Mouse (Mus musculus): ENCODE results near the gene Tedc1. TPM values are rescaled to one million over a fixed set of nuclear protein-coding genes. Genes with fewer than 3 reads are reported as not detected.

The Tedc1 gene
- polyA plus RNA-seq, 1 experiment: 7.6 TPM

- Histone ChIP-seq H3K4me3 (replicated peaks) (no peak overlapping the region), H3K27me3 (replicated peaks) (peaks cover 83% of the 10 kb centered on the region), H3K9me3 (no peaks in the 10 kb centered on the region), H3K36me3 (replicated peaks; ENCODE audit: low read length) (no peaks in the 10 kb centered on the region), H3K4me1 (peaks cover 82% of the 10 kb centered on the region)
- no peak for TF ChIP-seq FLI1 (IDR thresholded peaks at IDR 0.05; ENCODE audit: low read length)
These were observed 10.6 kb upstream of the Tedc1 start for GRCm38 (mm10) chr12:113145591-113145990.

GRCm38 (mm10) chr12:113146112-113147057, 9.8 kb upstream of the Tedc1 start, which contains the start of gene Crip1:
Gene Crip1 (plus strand): TSS chr12:113146316.
- H3K4me3 ChIP-seq (replicated peaks): peak within 1 kb of the TSS; percentile 88
- peaks cover 82% of the 10 kb centered on the region for H3K4me1 ChIP-seq

GRCm38 (mm10) chr12:113147481-113147880, 8.7 kb upstream of the Tedc1 start:
- no peak for TF ChIP-seq GATA1 (IDR thresholded peaks at IDR 0.05; ENCODE audit: borderline replicate concordance, low read length)
- no peak for TF ChIP-seq FLI1 (IDR thresholded peaks at IDR 0.05; ENCODE audit: low read length)
- Histone ChIP-seq H3K36me3 (replicated peaks; ENCODE audit: low read length) (no peaks in the 10 kb centered on the region), H3K4me1 (peaks cover 82% of the 10 kb centered on the region), H3K4me3 (replicated peaks) (no peak overlapping the region), H3K27me3 (replicated peaks) (peaks cover 83% of the 10 kb centered on the region), H3K9me3 (no peaks in the 10 kb centered on the region)

More at GRCm38 (mm10) chr12:113146112-113147057, 9.8 kb upstream of the Tedc1 start, which contains the start of gene Crip1:
- H3K36me3 ChIP-seq (replicated peaks; ENCODE audit: low read length): no peaks in the 10 kb centered on the region
- H3K9me3 ChIP-seq: no peaks in the 10 kb centered on the region
- TF ChIP-seq GATA1 (IDR thresholded peaks at IDR 0.05; ENCODE audit: borderline replicate concordance, low read length): no peak
- TF ChIP-seq FLI1 (IDR thresholded peaks at IDR 0.05; ENCODE audit: low read length): no peak
- peaks cover 83% of the 10 kb centered on the region for H3K27me3 ChIP-seq (replicated peaks)

GRCm38 (mm10) chr12:113148381-113149035, 7.7 kb upstream of the Tedc1 start:
- Histone ChIP-seq H3K4me1 (peaks cover 79% of the 10 kb centered on the region), H3K27me3 (replicated peaks) (peaks cover 76% of the 10 kb centered on the region), H3K9me3 (no peaks in the 10 kb centered on the region), H3K4me3 (replicated peaks) (no peak overlapping the region), H3K36me3 (replicated peaks; ENCODE audit: low read length) (no peaks in the 10 kb centered on the region)
- TF ChIP-seq GATA1 (IDR thresholded peaks at IDR 0.05; ENCODE audit: borderline replicate concordance, low read length) (no peak), FLI1 (IDR thresholded peaks at IDR 0.05; ENCODE audit: low read length) (no peak)

GRCm38 (mm10) chr12:113149341-113149740, 6.9 kb upstream of the Tedc1 start:
- peaks cover 68% of the 10 kb centered on the region for H3K27me3 ChIP-seq (replicated peaks)
- H3K36me3 ChIP-seq (replicated peaks; ENCODE audit: low read length): no peaks in the 10 kb centered on the region
- peaks cover 80% of the 10 kb centered on the region for H3K4me1 ChIP-seq

GRCm38 (mm10) chr12:113149896-113150295, 6.3 kb upstream of the Tedc1 start:
- Histone ChIP-seq H3K9me3 (no peaks in the 10 kb centered on the region), H3K36me3 (replicated peaks; ENCODE audit: low read length) (no peaks in the 10 kb centered on the region), H3K4me1 (peaks cover 80% of the 10 kb centered on the region), H3K27me3 (replicated peaks) (peaks cover 67% of the 10 kb centered on the region), H3K4me3 (replicated peaks) (no peak overlapping the region)
- TF ChIP-seq FLI1 (IDR thresholded peaks at IDR 0.05; ENCODE audit: low read length): no peak
- TF ChIP-seq GATA1 (IDR thresholded peaks at IDR 0.05; ENCODE audit: borderline replicate concordance, low read length): no peak

More at GRCm38 (mm10) chr12:113149341-113149740, 6.9 kb upstream of the Tedc1 start:
- Histone ChIP-seq H3K9me3 (no peaks in the 10 kb centered on the region), H3K4me3 (replicated peaks) (no peak overlapping the region)
- TF ChIP-seq GATA1 (IDR thresholded peaks at IDR 0.05; ENCODE audit: borderline replicate concordance, low read length) (no peak), FLI1 (IDR thresholded peaks at IDR 0.05; ENCODE audit: low read length) (no peak)

- H3K4me3 ChIP-seq (replicated peaks): no peak overlapping the region
- peaks cover 65% of the 10 kb centered on the region for H3K27me3 ChIP-seq (replicated peaks)
- TF ChIP-seq GATA1 (IDR thresholded peaks at IDR 0.05; ENCODE audit: borderline replicate concordance, low read length): no peak
- TF ChIP-seq FLI1 (IDR thresholded peaks at IDR 0.05; ENCODE audit: low read length): no peak
- no peaks in the 10 kb centered on the region for H3K36me3 ChIP-seq (replicated peaks; ENCODE audit: low read length)
- H3K4me1 ChIP-seq: peaks cover 82% of the 10 kb centered on the region
- H3K9me3 ChIP-seq: no peaks in the 10 kb centered on the region
These were observed 5.6 kb upstream of the Tedc1 start for GRCm38 (mm10) chr12:113150591-113150990.

- Histone ChIP-seq H3K4me3 (replicated peaks) (peak overlapping the region; percentile 94), H3K4me1 (peaks cover 78% of the 10 kb centered on the region), H3K27me3 (replicated peaks) (peaks cover 62% of the 10 kb centered on the region)
These were observed 5.2 kb upstream of the Tedc1 start for GRCm38 (mm10) chr12:113151046-113151445.

GRCm38 (mm10) chr12:113151661-113152271, 4.5 kb upstream of the Tedc1 start:
- Histone ChIP-seq H3K4me1 (peaks cover 76% of the 10 kb centered on the region), H3K9me3 (no peaks in the 10 kb centered on the region), H3K27me3 (replicated peaks) (peaks cover 57% of the 10 kb centered on the region), H3K4me3 (replicated peaks) (peak overlapping the region; percentile 94), H3K36me3 (replicated peaks; ENCODE audit: low read length) (no peaks in the 10 kb centered on the region)
- no peak for TF ChIP-seq GATA1 (IDR thresholded peaks at IDR 0.05; ENCODE audit: borderline replicate concordance, low read length)
- no peak for TF ChIP-seq FLI1 (IDR thresholded peaks at IDR 0.05; ENCODE audit: low read length)

More at GRCm38 (mm10) chr12:113151046-113151445, 5.2 kb upstream of the Tedc1 start:
- Histone ChIP-seq H3K9me3 (no peaks in the 10 kb centered on the region), H3K36me3 (replicated peaks; ENCODE audit: low read length) (no peaks in the 10 kb centered on the region)
- TF ChIP-seq FLI1 (IDR thresholded peaks at IDR 0.05; ENCODE audit: low read length): no peak
- no peak for TF ChIP-seq GATA1 (IDR thresholded peaks at IDR 0.05; ENCODE audit: borderline replicate concordance, low read length)

Measured in megakaryocyte, embryonic 14.5 days (primary cell).